Mouse (Mus musculus): ENCODE data around the gene Ngef. TPM values are rescaled to one million over a fixed set of nuclear protein-coding genes. Genes with fewer than 3 reads are reported as not detected.
"Not testable (repeated sequence)": the region's sequence is repeated elsewhere in the genome, so short reads cannot be mapped to it uniquely, and the experiment has no call there.

The Ngef gene
- polyA plus RNA-seq, 1 experiment = 7.2 TPM

- Histone ChIP-seq H3K4me1 (ENCODE audit: control insufficient read depth, insufficient read depth, low read length) (no peaks in the 10 kb centered on the region; the same call in 1 of the 2 replicates), H3K4me3 (replicated peaks; ENCODE audit: extremely low read depth, low read depth, low read length) (no peak overlapping the region)
- WGBS = 94% methylated on average over 4 of the region's 4 CpGs
- DNase-seq = no peak
- TF ChIP-seq POLR2A (IDR thresholded peaks at IDR 0.05; ENCODE audit: borderline replicate concordance, extremely low read depth, low read depth, low read length) = no peak
- TF ChIP-seq CTCF (IDR thresholded peaks at IDR 0.05; ENCODE audit: insufficient read depth, low read length) = no peak
Observed at GRCm38 (mm10) chr1:87505524-87505923, 68.1 kb downstream of the Ngef start.

- no peak for DNase-seq
- TF ChIP-seq POLR2A (IDR thresholded peaks at IDR 0.05; ENCODE audit: borderline replicate concordance, extremely low read depth, low read depth, low read length) (no peak), CTCF (IDR thresholded peaks at IDR 0.05; ENCODE audit: insufficient read depth, low read length) (no peak)
- Histone ChIP-seq H3K4me3 (replicated peaks; ENCODE audit: extremely low read depth, low read depth, low read length) (no peak overlapping the region), H3K4me1 (ENCODE audit: control insufficient read depth, insufficient read depth, low read length) (no peaks in the 10 kb centered on the region)
- WGBS = 68% methylated on average over 4 of the region's 4 CpGs
Observed at GRCm38 (mm10) chr1:87493542-87493941, 80.1 kb downstream of the Ngef start.

GRCm38 (mm10) chr1:87492285-87492684, 81.4 kb downstream of the Ngef start:
- WGBS = 59% methylated on average over 3 of the region's 3 CpGs
- no peak for TF ChIP-seq CTCF (IDR thresholded peaks at IDR 0.05; ENCODE audit: insufficient read depth, low read length)

GRCm38 (mm10) chr1:87486386-87486785, 87.3 kb downstream of the Ngef start:
- 33% methylated on average over 6 of the region's 6 CpGs for WGBS
- DNase-seq = no peak
- TF ChIP-seq CTCF (IDR thresholded peaks at IDR 0.05; ENCODE audit: insufficient read depth, low read length) (no peak), POLR2A (IDR thresholded peaks at IDR 0.05; ENCODE audit: borderline replicate concordance, extremely low read depth, low read depth, low read length) (no peak)
- no peak overlapping the region for H3K4me3 ChIP-seq (replicated peaks; ENCODE audit: extremely low read depth, low read depth, low read length)
- no peaks in the 10 kb centered on the region for H3K4me1 ChIP-seq (ENCODE audit: control insufficient read depth, insufficient read depth, low read length)

More at GRCm38 (mm10) chr1:87492285-87492684, 81.4 kb downstream of the Ngef start:
- no peak for DNase-seq
- Histone ChIP-seq H3K4me1 (ENCODE audit: control insufficient read depth, insufficient read depth, low read length) (no peaks in the 10 kb centered on the region), H3K4me3 (replicated peaks; ENCODE audit: extremely low read depth, low read depth, low read length) (no peak overlapping the region)

- 87% methylated on average over 4 of the region's 4 CpGs for WGBS
- no peak for DNase-seq
Observed at GRCm38 (mm10) chr1:87482546-87482945, 91.1 kb downstream of the Ngef start.

GRCm38 (mm10) chr1:87475076-87475895, 98.4 kb downstream of the Ngef start:
- Histone ChIP-seq H3K4me3 (replicated peaks; ENCODE audit: extremely low read depth, low read depth, low read length) (no peak overlapping the region), H3K4me1 (ENCODE audit: control insufficient read depth, insufficient read depth, low read length) (peaks cover 3% of the 10 kb centered on the region)
- TF ChIP-seq POLR2A (IDR thresholded peaks at IDR 0.05; ENCODE audit: borderline replicate concordance, extremely low read depth, low read depth, low read length) = no peak
- no peak for TF ChIP-seq CTCF (IDR thresholded peaks at IDR 0.05; ENCODE audit: insufficient read depth, low read length)
- 5% methylated on average over 41 of the region's 42 CpGs for WGBS
- no peak for DNase-seq

More at GRCm38 (mm10) chr1:87482546-87482945, 91.1 kb downstream of the Ngef start:
- TF ChIP-seq POLR2A (IDR thresholded peaks at IDR 0.05; ENCODE audit: borderline replicate concordance, extremely low read depth, low read depth, low read length) (no peak), CTCF (IDR thresholded peaks at IDR 0.05; ENCODE audit: insufficient read depth, low read length) (no peak)
- Histone ChIP-seq H3K4me1 (ENCODE audit: control insufficient read depth, insufficient read depth, low read length) (no peaks in the 10 kb centered on the region), H3K4me3 (replicated peaks; ENCODE audit: extremely low read depth, low read depth, low read length) (no peak overlapping the region)

GRCm38 (mm10) chr1:87472576-87472975, 101.1 kb downstream of the Ngef start:
- peaks cover 3% of the 10 kb centered on the region for H3K4me1 ChIP-seq (ENCODE audit: control insufficient read depth, insufficient read depth, low read length)
- WGBS = 68% methylated on average over 7 of the region's 7 CpGs
- DNase-seq = peak; percentile 15
- H3K4me3 ChIP-seq (replicated peaks; ENCODE audit: extremely low read depth, low read depth, low read length) = no peak overlapping the region
- TF ChIP-seq POLR2A (IDR thresholded peaks at IDR 0.05; ENCODE audit: borderline replicate concordance, extremely low read depth, low read depth, low read length) (no peak), CTCF (IDR thresholded peaks at IDR 0.05; ENCODE audit: insufficient read depth, low read length) (no peak)

GRCm38 (mm10) chr1:87471914-87472313, 101.8 kb downstream of the Ngef start:
- TF ChIP-seq CTCF (IDR thresholded peaks at IDR 0.05; ENCODE audit: insufficient read depth, low read length) = no peak
- TF ChIP-seq POLR2A (IDR thresholded peaks at IDR 0.05; ENCODE audit: borderline replicate concordance, extremely low read depth, low read depth, low read length) = no peak
- DNase-seq = no peak
- 71% methylated on average over 7 of the region's 7 CpGs for WGBS
- peaks cover 3% of the 10 kb centered on the region for H3K4me1 ChIP-seq (ENCODE audit: control insufficient read depth, insufficient read depth, low read length)
- no peak overlapping the region for H3K4me3 ChIP-seq (replicated peaks; ENCODE audit: extremely low read depth, low read depth, low read length)

- H3K4me1 ChIP-seq (ENCODE audit: control insufficient read depth, insufficient read depth, low read length); H3K4me3 ChIP-seq (replicated peaks; ENCODE audit: extremely low read depth, low read depth, low read length); DNase-seq: not testable (repeated sequence)
- WGBS = 45% methylated on average over 9 of the region's 10 CpGs
Observed at GRCm38 (mm10) chr1:87469971-87470370, 103.7 kb downstream of the Ngef start, which contains the start of gene Snorc. Snorc (plus strand) TSS chr1:87470271.

GRCm38 (mm10) chr1:87468321-87468720, 105.3 kb downstream of the Ngef start:
- TF ChIP-seq CTCF (IDR thresholded peaks at IDR 0.05; ENCODE audit: insufficient read depth, low read length) (no peak), POLR2A (IDR thresholded peaks at IDR 0.05; ENCODE audit: borderline replicate concordance, extremely low read depth, low read depth, low read length) (no peak)
- 53% methylated on average over 6 of the region's 6 CpGs for WGBS
- no peak for DNase-seq

More at GRCm38 (mm10) chr1:87468321-87468720, 105.3 kb downstream of the Ngef start:
- H3K4me1 ChIP-seq (ENCODE audit: control insufficient read depth, insufficient read depth, low read length) = no peaks in the 10 kb centered on the region
- no peak overlapping the region for H3K4me3 ChIP-seq (replicated peaks; ENCODE audit: extremely low read depth, low read depth, low read length)
